Mouse (Mus musculus) spleen, postnatal 0 days (tissue): ENCODE data around the gene Fam162a. TPM values are rescaled to one million over a fixed set of nuclear protein-coding genes. Genes with fewer than 3 reads are reported as not detected.

ENCODE experiments used
- polyA plus RNA-seq: library from polyadenylated mRNA; unstranded; fragments of >200 nt; fragmentation: Nextera tagmentation; extraction: Ambion mirVana; gene quantifications from 2 replicates; pipeline ENCODE4 v1.2.1, GENCODE M21; 2015

Fam162a gene
- 156 and 159 TPM in 2 replicates for polyA plus RNA-seq

DNA sequence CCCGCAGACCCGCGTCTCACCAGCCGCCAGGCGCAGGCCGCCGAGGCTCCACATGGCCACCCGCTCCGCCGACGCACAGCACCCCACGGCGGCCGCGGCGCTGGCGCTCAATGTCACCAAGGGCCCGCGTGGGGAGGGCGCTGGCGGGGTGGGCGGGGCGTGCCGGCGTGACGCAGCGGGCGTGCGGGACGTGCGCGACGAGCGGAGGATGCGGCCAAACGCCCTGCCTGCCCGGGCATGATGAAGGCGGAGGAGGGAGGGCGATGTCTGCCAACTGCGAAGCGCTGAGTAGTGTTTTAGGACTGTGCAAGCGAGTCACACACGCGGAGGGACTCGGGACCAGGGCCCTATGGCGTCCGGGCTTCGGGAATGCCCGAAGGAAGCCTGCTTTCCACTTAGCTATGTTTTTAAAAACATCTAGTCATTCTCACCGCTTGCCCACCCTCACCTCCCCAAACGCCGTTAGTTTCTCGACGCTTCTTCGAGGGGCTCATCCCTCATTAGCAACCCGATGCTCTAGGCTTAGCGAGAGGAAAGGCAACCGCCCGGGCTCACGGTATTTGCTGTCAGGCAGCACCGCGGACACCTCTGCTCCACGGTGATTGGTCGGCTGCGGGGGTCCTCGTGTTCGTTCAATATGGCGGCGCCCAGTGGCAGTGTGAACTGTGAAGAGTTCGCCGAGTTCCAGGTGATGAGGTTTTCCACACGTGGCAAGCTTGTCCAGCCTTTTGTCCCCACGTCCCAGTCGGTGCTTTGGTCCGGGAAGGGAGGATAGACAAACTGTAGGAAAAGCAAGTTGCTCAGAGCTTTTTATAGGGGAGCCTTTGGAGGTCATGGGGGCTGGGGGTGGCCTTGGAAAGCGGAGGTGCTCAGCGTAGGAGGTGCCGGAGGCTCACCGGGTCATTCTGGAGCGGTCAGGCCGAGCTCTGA lies at the start of gene Fam162a, which contains the start of gene Ccdc58:
Gene Fam162a, minus strand, starts transcription at position 145 of the 930 bp plus-strand sequence.
Gene Ccdc58, plus strand, starts transcription at position 236 of the 930 bp plus-strand sequence.

DNA sequence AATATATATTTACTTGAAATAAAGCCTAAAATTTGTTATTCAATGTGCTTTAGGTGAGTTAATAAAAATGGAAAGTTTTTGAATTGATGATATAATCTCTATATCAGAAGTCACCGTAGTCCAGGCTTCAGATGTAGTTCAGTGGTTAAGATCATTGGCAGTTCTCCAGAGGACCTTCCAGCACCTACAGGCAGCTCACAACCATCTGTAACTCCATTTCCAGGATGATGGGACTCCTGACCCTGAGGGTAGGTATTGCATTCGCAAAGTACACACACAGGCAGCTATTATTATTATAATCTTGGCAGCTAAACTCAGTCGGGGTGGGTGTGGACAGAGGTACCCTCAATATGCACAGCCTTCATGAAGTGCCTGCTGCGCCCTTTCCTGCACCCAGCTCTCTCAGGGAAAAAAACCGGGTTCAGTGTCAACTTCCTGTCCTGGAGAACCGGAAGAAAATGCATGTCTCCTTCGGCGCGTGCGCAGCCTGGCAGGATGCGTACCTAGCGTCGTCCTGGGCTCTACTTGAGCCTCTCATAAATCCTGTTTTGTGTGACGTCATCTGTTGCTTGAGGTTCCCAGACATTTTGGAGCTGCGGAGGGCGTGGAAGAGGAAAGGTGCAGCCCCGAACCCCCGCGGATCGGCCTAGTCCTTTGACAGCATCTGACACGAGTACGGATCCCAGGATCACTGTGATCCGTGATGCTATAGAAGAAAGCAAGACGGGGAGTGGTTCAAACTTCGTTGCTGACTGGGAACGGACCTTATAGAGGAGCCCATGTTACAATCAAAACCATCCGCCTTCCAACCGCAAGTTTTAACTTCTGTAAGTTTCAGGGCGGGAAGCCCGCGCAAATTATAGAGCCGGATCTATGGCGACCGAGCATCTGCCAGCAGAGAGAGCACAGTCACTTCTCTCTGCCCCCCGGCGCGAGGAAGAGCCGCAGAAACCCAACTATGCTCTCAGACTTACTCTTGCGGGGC lies 30.5 kb downstream of the Fam162a start, which contains the start of gene Wdr5b:
Gene Wdr5b, plus strand, starts transcription at position 551 of the 985 bp plus-strand sequence.

Other genes with a start within 250 kb of the Fam162a start
- gene Parp14, start 200.1 kb downstream of the Fam162a start, polyA plus RNA-seq, result 4.6 and 6.9 TPM in 2 replicates
- 15.9 and 18.4 TPM in 2 replicates for gene Parp9, start 133.1 kb downstream of the Fam162a start, polyA plus RNA-seq
- gene Dtx3l, start 132.4 kb downstream of the Fam162a start, polyA plus RNA-seq, result 6.4 and 7.8 TPM in 2 replicates
- 24.0 and 24.6 TPM in 2 replicates for gene Kpna1, start 92.8 kb downstream of the Fam162a start, polyA plus RNA-seq
- gene Wdr5b, start 30.4 kb downstream of the Fam162a start, polyA plus RNA-seq, result 4.4 and 4.8 TPM in 2 replicates
- gene Ccdc58, start 91 bp upstream of the Fam162a start, polyA plus RNA-seq, result 42.3 and 45.4 TPM in 2 replicates
- gene Csta1, start 59.6 kb upstream of the Fam162a start, polyA plus RNA-seq, result 0.08 and 0.23 TPM in 2 replicates
- gene Stfa2l1, start 85.2 kb upstream of the Fam162a start, polyA plus RNA-seq, result 634 and 837 TPM in 2 replicates
- 1,313 and 1,703 TPM in 2 replicates for gene Gm5483, start 112.6 kb upstream of the Fam162a start, polyA plus RNA-seq
- 55.9 and 65.7 TPM in 2 replicates for gene Gm5416, start 138.8 kb upstream of the Fam162a start, polyA plus RNA-seq
- gene 2010005H15Rik, start 149.9 kb upstream of the Fam162a start, polyA plus RNA-seq, result 394 and 475 TPM in 2 replicates
- gene Stfa1, start 205.4 kb upstream of the Fam162a start, polyA plus RNA-seq, result 2,161 and 2,883 TPM in 2 replicates